Mouse (Mus musculus): ENCODE data around the gene Npas3.

GRCm38 (mm10) chr12:53294011-53294410 is 45.5 kb downstream of the Npas3 start:
- TF ChIP-seq CTCF (IDR thresholded peaks at IDR 0.05; ENCODE audit: control insufficient read depth, insufficient read depth, insufficient read length): no peak
- no peak for TF ChIP-seq USF1 (IDR thresholded peaks at IDR 0.05; ENCODE audit: low read depth)
- no peak for TF ChIP-seq CEBPB (IDR thresholded peaks at IDR 0.05; ENCODE audit: low read depth)
- TF ChIP-seq FOSL1 (IDR thresholded peaks at IDR 0.05; ENCODE audit: insufficient read depth, low read length, poor library complexity, severe bottlenecking): no peak
- no peak for TF ChIP-seq MAX (IDR thresholded peaks at IDR 0.05)

Data from C2C12 (cell line).